Mouse (Mus musculus) cerebellum, postnatal 25 days (tissue): ENCODE results near the gene Sh2d4b.
A peak's percentile ranks its signal among the peaks of the same experiment; 100 is the strongest.

Experiments
- DNase-seq, 2 experiments: peaks; one replicate each; pipeline ENCODE4 v3.0.0; 2021; ENCODE audit warnings: mixed read lengths in 2 of 2

Gene Sh2d4b

DNA sequence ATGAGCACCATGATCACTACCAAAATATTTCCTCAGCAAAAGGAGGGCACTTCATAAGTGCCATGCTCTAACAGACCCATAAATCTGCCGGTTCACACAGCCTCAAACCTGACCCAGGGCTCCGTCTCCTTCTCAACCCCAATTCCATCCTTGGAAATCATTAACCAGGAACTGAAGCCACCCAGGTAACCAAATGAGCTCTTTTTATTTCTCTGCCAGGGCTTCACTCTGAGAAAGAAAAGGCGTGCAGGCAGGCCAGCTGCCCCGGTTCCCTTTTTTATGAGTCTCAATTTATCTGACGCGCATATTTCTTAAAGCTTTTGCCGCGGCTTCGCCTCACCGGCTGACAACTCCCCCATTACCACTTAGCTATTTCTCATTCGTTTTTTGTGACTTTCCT is 63.0 kb downstream of the Sh2d4b start:
- DNase-seq: no peak

DNA sequence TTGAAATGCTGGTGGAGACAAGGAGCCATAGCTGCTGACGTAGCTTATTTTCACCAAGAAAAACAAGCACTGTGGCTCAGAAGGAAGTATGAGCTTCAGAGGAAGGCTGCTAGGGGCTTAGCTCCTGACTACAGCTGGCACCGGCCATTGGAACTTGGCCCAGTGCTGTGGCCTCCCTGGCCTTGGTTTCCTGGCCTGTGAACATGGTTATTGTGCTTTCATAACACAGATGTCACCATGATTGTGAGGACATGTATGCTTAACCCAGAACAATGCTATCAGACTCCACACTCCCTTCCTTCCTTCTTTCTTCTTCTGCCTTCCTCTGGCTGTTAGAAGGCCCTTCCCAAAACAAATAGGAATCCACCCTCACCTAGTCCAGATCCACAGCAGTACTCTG is 75.0 kb downstream of the Sh2d4b start:
- DNase-seq: peak in 1 of 2 experiments; percentile 7

DNA sequence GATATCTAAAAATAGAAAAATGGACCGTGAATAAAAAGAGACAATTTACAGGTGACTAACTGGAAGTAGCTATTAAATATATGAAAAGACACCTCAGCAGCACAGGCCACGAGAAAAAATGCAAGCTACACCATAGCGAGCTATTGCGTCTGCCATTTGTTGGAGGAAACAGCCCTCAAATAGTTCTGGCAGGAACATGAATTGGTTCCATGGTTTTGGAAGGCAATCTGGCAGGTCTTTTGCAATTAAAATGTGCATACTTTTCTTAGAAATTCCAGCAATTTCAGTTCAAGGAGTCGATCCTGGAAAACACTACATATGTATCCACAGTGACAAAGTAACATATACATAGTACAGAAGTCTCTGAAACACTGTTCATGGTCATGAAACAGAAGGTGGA is 76.4 kb downstream of the Sh2d4b start:
- no peak for DNase-seq

DNA sequence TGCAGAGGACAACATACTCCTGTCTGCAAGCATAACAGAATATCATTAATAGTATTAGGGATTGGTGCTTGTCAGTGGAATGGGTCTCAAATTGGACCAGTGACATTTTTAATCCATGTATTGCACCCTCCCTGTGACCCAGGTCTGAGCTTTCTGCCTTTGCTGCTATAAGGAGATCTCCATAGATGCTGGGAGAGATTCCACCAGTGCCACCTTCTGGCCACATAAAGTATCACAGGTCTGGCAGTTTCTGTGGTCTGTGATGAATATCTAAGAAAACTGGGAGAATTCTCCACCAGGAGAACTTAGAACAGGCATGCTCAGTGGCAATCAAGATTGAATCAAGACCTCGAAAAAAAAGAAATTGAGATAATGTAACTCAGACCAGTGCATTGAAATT is 101.5 kb downstream of the Sh2d4b start:
- peak; percentile 41 to 60 for DNase-seq

DNA sequence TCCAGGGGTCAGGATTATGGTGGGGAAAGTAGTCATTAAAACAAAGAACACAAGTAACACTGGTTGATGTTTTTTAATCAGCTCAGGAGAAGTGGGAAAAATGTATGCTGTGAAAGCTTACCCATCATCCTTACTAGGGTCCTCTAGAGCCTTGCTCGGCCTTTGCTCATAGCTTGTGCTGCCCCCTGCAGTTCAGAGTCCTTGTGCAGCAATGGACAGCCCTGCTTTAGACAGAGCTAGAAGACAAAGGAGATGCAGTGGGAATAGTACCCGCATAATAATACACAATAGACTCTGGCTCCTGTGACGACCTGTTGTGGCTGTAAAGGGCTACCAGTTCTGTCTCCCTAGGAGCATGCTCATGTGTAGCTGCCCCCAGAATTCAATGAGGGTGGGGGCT is 104.0 kb downstream of the Sh2d4b start:
- DNase-seq: peak; percentile 5 to 41

DNA sequence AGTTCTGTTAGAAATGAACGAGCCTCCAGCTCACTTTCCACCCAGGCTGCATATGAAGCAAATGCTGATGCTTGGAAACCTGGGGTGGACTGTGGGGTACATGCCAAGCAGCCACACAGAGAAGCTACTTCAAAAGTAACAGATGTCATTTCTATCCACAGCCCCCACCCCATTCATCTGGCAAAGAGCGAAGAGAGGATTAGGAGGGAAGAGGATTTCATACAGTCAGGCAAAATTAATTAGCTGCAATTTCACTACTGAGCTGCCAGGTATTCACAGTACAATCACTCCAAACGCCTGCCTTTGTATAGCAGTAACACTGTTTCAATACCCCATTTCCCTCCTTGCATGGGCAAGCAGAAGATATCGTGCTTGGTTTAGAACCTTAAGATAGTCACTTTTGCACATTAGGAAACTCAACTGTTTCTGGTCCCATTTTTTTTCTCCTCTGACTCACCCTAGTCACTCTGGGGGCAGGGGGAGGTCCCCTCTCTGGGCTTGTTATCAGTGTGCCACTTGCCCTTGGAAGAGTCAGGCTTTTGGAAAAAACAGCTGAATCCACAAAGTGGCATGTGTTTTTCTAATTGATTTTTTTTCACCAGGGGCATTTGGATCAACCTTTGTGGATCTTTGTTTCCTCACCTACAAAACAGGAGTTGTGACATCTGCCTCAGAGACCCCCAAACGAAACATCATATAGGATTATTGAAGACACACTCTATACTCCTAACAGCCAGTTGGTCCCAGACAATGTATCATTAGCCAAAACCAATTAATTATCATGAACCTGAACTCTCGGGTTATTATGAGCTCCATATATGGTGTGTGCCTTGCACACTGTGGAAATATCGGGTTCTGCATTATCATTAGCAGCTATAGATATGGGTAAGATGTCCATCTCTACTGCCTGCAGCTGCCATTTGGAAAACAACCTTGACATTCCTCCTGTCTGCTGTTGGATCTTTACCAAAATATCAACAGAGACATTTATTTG is 123.7 kb downstream of the Sh2d4b start:
- no peak for DNase-seq
